Comparison of ENCODE assay signal across 20 mouse cellular contexts in the genomic region with DNA sequence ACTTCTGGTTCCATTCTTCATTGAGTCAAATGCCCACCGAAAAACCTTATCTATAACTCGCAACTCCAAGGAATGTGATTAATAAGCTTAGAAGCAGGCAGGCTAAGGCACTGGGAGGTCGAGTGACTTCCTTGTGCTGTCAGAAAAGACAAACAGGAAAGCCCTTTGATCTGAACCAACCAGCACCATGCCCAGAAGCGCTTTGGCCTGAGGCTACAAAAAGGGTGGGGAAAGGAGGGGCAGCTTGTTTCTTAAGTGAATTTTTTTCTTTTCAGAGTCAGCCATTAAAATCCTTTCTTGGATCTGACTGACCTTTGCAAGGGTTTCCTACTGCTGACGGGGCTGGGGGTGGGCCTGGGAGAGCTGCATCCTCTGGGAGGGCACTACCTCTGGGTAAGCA. TPM values are rescaled to one million over a fixed set of nuclear protein-coding genes. Genes with fewer than 3 reads are reported as not detected.
A peak's percentile ranks its signal among the peaks of the same experiment; 100 is the strongest.
DNase-seq lines count a peak whose midpoint lies in the region; ATAC-seq and TF ChIP-seq lines count a peak whose summit lies in the region.
"Had no signal": no experiment of that assay in that cellular context is flagged by ENCODE, and none has a peak within 500 bp of the region (broad histone marks: within the 10 kb centered on the region; RNA-seq: fewer than 3 reads in every experiment).

No protein-coding gene starts in this region.

- no peak for TF ChIP-seq POLR2A in brain, embryonic 14.5 days (IDR thresholded peaks at IDR 0.05; ENCODE audit: borderline replicate concordance, extremely low read depth, insufficient read depth, insufficient read length, poor library complexity, severe bottlenecking)

- H3K4me2 ChIP-seq in forebrain, embryonic 15.5 days (replicated peaks) = no peak overlapping the region
- H3K4me2 ChIP-seq in forebrain, embryonic 12.5 days = no peak overlapping the region
- no peak overlapping the region for H3K4me2 ChIP-seq in lung, embryonic 16.5 days (ENCODE audit: low read depth, low read length)
- no peak overlapping the region for H3K4me2 ChIP-seq in liver, embryonic 11.5 days
- H3K4me2 ChIP-seq: heart, embryonic 13.5 days; hindbrain, embryonic 15.5 days; kidney, embryonic 15.5 days; liver, embryonic 15.5 days; midbrain, embryonic 13.5 days had no signal

- peaks cover 19% of the 10 kb centered on the region for H3K36me3 ChIP-seq in forebrain, embryonic 15.5 days
- H3K36me3 ChIP-seq in forebrain, embryonic 12.5 days (replicated peaks) = peaks cover 28% of the 10 kb centered on the region
- peaks cover 5% of the 10 kb centered on the region; the same call in 1 of the 2 replicates for H3K36me3 ChIP-seq in lung, embryonic 16.5 days (ENCODE audit: control insufficient read depth, insufficient read depth, low read length)
- H3K36me3 ChIP-seq in liver, embryonic 11.5 days (ENCODE audit: control insufficient read depth, insufficient read depth, low read length) = no peaks in the 10 kb centered on the region
- H3K36me3 ChIP-seq: hindbrain, embryonic 15.5 days; liver, embryonic 15.5 days had no signal

- 69% methylated on average over 5 of the region's 5 CpGs for WGBS in forebrain, embryonic 15.5 days
- 70% methylated on average over 5 of the region's 5 CpGs for WGBS in forebrain, embryonic 12.5 days
- 11% methylated on average over 5 of the region's 5 CpGs for WGBS in lung, embryonic 16.5 days
- 27% methylated on average over 5 of the region's 5 CpGs for WGBS in liver, embryonic 11.5 days

- H3K4me3 ChIP-seq in forebrain, embryonic 15.5 days = no peak overlapping the region
- H3K4me3 ChIP-seq in forebrain, embryonic 12.5 days (replicated peaks) = no peak overlapping the region
- no peak overlapping the region for H3K4me3 ChIP-seq in lung, embryonic 16.5 days (ENCODE audit: low read length)
- no peak overlapping the region for H3K4me3 ChIP-seq in liver, embryonic 11.5 days (ENCODE audit: low read depth, low read length)
- H3K4me3 ChIP-seq: heart, embryonic 13.5 days; hindbrain, embryonic 15.5 days; kidney, embryonic 15.5 days; liver, embryonic 15.5 days; midbrain, embryonic 13.5 days; myocyte had no signal

- H3K4me1 ChIP-seq in forebrain, embryonic 15.5 days = peaks cover 50% of the 10 kb centered on the region
- peaks cover 46% of the 10 kb centered on the region for H3K4me1 ChIP-seq in forebrain, embryonic 12.5 days
- peaks cover 37% of the 10 kb centered on the region for H3K4me1 ChIP-seq in lung, embryonic 16.5 days (replicated peaks; ENCODE audit: control insufficient read depth, insufficient read depth, low read length)
- H3K4me1 ChIP-seq in liver, embryonic 11.5 days (replicated peaks; ENCODE audit: control insufficient read depth, insufficient read depth, low read length) = no peaks in the 10 kb centered on the region
- H3K4me1 ChIP-seq: liver, embryonic 15.5 days had no signal

- no peak for TF ChIP-seq CTCF in brain, embryonic 14.5 days (IDR thresholded peaks at IDR 0.05; ENCODE audit: borderline replicate concordance, extremely low read depth, insufficient read depth, insufficient read length)

- H3K27me3 ChIP-seq in forebrain, embryonic 15.5 days = no peaks in the 10 kb centered on the region
- H3K27me3 ChIP-seq in forebrain, embryonic 12.5 days = no peaks in the 10 kb centered on the region
- no peaks in the 10 kb centered on the region for H3K27me3 ChIP-seq in lung, embryonic 16.5 days (ENCODE audit: control insufficient read depth, insufficient read depth, low read depth, low read length)
- H3K27me3 ChIP-seq in liver, embryonic 11.5 days (replicated peaks; ENCODE audit: control insufficient read depth, insufficient read depth, low read length) = no peaks in the 10 kb centered on the region
- H3K27me3 ChIP-seq: hindbrain, embryonic 15.5 days; kidney, embryonic 15.5 days; liver, embryonic 15.5 days had no signal

- ATAC-seq in forebrain, embryonic 15.5 days (replicated peaks) = no peak
- no peak for ATAC-seq in forebrain, embryonic 12.5 days (ENCODE audit: low FRiP score)
- ATAC-seq in lung, embryonic 16.5 days (ENCODE audit: low read depth) = no peak
- ATAC-seq in liver, embryonic 11.5 days (replicated peaks; ENCODE audit: low FRiP score) = no peak
- ATAC-seq: forebrain, embryonic 16.5 days; intestine, postnatal 0 days; midbrain, embryonic 13.5 days had no signal

- no peak overlapping the region for H3K9ac ChIP-seq in forebrain, embryonic 15.5 days (replicated peaks)
- no peak overlapping the region for H3K9ac ChIP-seq in forebrain, embryonic 12.5 days
- H3K9ac ChIP-seq in lung, embryonic 16.5 days (ENCODE audit: low read length) = no peak overlapping the region
- no peak overlapping the region for H3K9ac ChIP-seq in liver, embryonic 11.5 days (ENCODE audit: low read depth, low read length)
- H3K9ac ChIP-seq: heart, embryonic 13.5 days; hindbrain, embryonic 15.5 days; kidney, embryonic 15.5 days; liver, embryonic 15.5 days; midbrain, embryonic 13.5 days had no signal

- H3K9me3 ChIP-seq in forebrain, embryonic 15.5 days = no peaks in the 10 kb centered on the region
- H3K9me3 ChIP-seq in forebrain, embryonic 12.5 days = no peaks in the 10 kb centered on the region
- H3K9me3 ChIP-seq in lung, embryonic 16.5 days (ENCODE audit: control insufficient read depth, low read length) = no peaks in the 10 kb centered on the region
- no peaks in the 10 kb centered on the region for H3K9me3 ChIP-seq in liver, embryonic 11.5 days (ENCODE audit: control insufficient read depth, low read length)
- H3K9me3 ChIP-seq: heart, embryonic 13.5 days; hindbrain, embryonic 15.5 days; kidney, embryonic 15.5 days; liver, embryonic 15.5 days; midbrain, embryonic 13.5 days had no signal

- 0 out of 2 replicates have a peak overlapping the region, but pooled peaks have one; percentile 54 for H3K27ac ChIP-seq in forebrain, embryonic 15.5 days (replicated peaks)
- no peak overlapping the region for H3K27ac ChIP-seq in forebrain, embryonic 12.5 days
- peak overlapping the region; percentile 36; the same call in 1 of the 2 replicates for H3K27ac ChIP-seq in lung, embryonic 16.5 days (ENCODE audit: low read length)
- H3K27ac ChIP-seq in liver, embryonic 11.5 days (ENCODE audit: low read depth, low read length) = no peak overlapping the region
- H3K27ac ChIP-seq: heart, embryonic 13.5 days; hindbrain, embryonic 15.5 days; kidney, embryonic 15.5 days; liver, embryonic 15.5 days; midbrain, embryonic 13.5 days had no signal

- no peak for DNase-seq in lung, adult 18-20 months
- peak; percentile 56 for DNase-seq in brain, embryonic 14.5 days (ENCODE audit: low read depth)
- DNase-seq in heart, adult 8-10 months (ENCODE audit: low spot score) = no peak
- DNase-seq in liver, embryonic 11.5 days (ENCODE audit: low spot score) = no peak
- DNase-seq: adrenal gland, postnatal 36 days; cerebellum, adult 18-20 months; cerebellum, postnatal 25 days; layer of hippocampus, postnatal 36 days; thymus, adult 18-20 months had no signal

RNA-seq across cellular contexts. Expression of a gene that starts 49.1 kb away (rescaled TPM):
- polyA plus RNA-seq in forebrain, embryonic 15.5 days (2015; fragmentation: Nextera tagmentation; extraction: Ambion mirVana) = 23.5 and 24.1 TPM in 2 replicates
- 19.9 and 23.8 TPM in 2 replicates for polyA plus RNA-seq in forebrain, embryonic 12.5 days (2016; fragmentation: Nextera tagmentation; extraction: Ambion mirVana)
- polyA plus RNA-seq in lung, embryonic 16.5 days (2015; fragmentation: Nextera tagmentation; extraction: Ambion mirVana) = 16.0 and 18.0 TPM in 2 replicates
- polyA plus RNA-seq in brain, embryonic 14.5 days (2012; rRNA removed) = 7.6 and 8.4 TPM in 2 replicates
- 10 to 100 TPM; 16.9 to 24.1 (median 19.8) TPM for total RNA-seq in heart, adult 8-10 months (2022)
- 31.2 and 37.6 TPM in 2 replicates for polyA plus RNA-seq in liver, embryonic 11.5 days (2014; fragmentation: Nextera tagmentation; extraction: Ambion mirVana)

Comparison
In these comparisons a context has a peak if more than half of its experiments do, and no peak if none do; other contexts are left out.
1. H3K27ac ChIP-seq: peak in forebrain, embryonic 15.5 days (single experiment) and lung, embryonic 16.5 days (single experiment); none in forebrain, embryonic 12.5 days (single experiment) and liver, embryonic 11.5 days (single experiment).